Mouse (Mus musculus): ENCODE results near the gene Cxcr1. TPM values are rescaled to one million over a fixed set of nuclear protein-coding genes. Genes with fewer than 3 reads are reported as not detected.

The Cxcr1 gene
- polyA plus RNA-seq, 1 experiment from 2014 or later: not detected

DNA sequence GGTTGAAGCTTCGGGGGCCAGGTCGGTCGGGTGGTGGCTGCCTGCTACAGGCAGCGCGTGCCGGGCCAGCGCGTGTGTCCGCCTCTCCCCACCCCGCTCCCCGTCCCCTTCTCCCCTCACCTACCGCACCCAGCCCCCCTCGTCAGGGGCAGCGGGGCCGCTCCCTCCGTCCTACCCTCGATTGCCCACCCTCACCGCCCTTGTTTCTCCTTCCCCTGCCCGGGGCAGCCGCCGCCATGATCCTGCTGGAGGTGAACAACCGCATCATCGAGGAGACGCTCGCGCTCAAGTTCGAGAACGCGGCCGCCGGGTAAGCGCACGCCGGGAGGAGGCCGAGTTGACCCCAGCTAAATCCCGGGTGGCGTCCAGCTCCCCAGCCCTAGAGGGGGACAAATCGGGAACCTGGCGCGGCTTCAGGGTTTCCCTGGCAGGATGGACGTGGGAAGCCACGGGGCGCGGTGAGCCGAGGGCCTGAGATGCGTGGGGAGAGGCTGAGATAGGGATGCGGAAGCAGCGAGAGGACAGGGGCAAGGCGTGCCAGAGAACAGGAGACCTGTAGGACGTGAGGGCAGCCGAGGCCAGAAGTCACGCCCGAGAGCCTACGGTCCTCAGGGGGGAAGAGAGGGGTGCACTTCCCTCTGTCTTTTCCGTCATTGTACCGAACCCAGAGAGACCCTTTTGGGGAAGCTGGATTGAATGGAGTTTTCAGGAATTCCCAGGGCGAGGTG is 42.3 kb upstream of the Cxcr1 start:
- peaks cover 37% of the 10 kb centered on the region for H3K4me1 ChIP-seq (replicated peaks; ENCODE audit: insufficient read depth, low read length)
- no peaks in the 10 kb centered on the region for H3K36me3 ChIP-seq (ENCODE audit: insufficient read depth, low read length)
- peak overlapping the region; percentile 96 for H3K4me3 ChIP-seq (replicated peaks; ENCODE audit: low read depth, low read length)
- DNase-seq (ENCODE audit: low spot score) (peak; percentile 59), ATAC-seq (replicated peaks; ENCODE audit: low FRiP score, low read depth) (peak; percentile 45)
- WGBS: under 1% methylated on average over 46 of the region's 57 CpGs
- peak overlapping the region; percentile 94 for H3K27ac ChIP-seq
- H3K27me3 ChIP-seq (ENCODE audit: insufficient read depth, low read length): no peaks in the 10 kb centered on the region
- TF ChIP-seq CTCF (IDR thresholded peaks at IDR 0.05; ENCODE audit: low read depth): no peak
- H3K9ac ChIP-seq (ENCODE audit: low read depth, low read length): peak overlapping the region; percentile 96
- no peaks in the 10 kb centered on the region for H3K9me3 ChIP-seq (replicated peaks; ENCODE audit: low read length)
- peak overlapping the region; percentile 60 for H3K4me2 ChIP-seq (ENCODE audit: low read length)

DNA sequence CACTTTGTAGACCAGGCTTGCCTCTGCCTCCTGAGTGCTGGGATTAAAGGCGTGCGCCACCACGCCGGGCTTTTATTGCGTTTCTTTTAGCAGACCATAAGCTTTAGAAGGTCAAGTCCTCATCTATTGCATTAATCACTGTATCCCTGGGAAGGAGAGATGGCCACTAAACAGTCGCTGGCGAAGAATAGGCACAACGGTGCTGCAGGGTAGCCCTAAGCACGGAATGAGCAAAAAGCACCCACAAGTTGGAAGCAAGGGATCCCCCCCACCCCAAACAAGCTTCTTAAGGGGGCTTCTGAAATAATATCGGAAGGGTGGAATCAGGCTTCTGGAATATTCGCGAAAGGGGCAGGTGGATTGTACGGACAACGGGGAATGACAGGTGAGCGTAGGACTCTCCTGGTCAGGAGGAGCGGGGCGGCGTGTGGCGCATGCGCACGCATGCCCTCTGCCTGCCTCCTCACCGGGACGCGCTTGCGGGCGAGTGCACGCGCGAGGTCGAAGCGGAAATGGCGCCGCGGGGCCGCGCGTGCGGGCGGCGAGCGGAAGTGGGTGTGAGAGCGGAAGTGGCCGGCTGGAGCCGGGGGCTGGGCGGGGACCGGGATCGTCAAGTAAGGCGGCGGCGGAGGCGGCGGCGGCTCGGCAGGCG is 41.6 kb upstream of the Cxcr1 start, which contains the start of gene Arpc2:
Gene Arpc2 (plus strand): TSS at position 147 of the 652 bp plus-strand sequence.
- Histone ChIP-seq H3K27me3 (ENCODE audit: insufficient read depth, low read length) (no peaks in the 10 kb centered on the region), H3K4me1 (replicated peaks; ENCODE audit: insufficient read depth, low read length) (peaks cover 35% of the 10 kb centered on the region)

DNA sequence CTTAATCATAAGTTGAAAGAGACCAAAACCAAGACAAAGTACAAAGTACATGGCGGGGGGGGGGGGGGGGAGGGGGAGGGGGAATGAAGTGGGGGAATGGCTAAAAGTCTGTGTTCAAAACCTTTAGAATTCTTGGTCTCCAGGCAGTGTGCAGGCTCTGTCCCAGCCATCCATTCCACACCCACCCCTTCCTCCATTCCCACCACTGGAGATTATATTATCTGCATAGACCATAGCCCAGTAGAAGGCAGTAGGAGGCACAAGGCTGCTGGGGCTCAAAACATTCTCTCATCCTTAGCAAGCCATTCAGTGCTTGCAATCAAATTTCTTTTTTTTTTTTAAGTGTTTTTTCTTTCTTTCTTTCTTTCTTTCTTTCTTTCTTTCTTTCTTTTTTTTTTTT is 36.6 kb upstream of the Cxcr1 start:
- Histone ChIP-seq H3K36me3 (ENCODE audit: insufficient read depth, low read length) (no peaks in the 10 kb centered on the region), H3K4me3 (replicated peaks; ENCODE audit: low read depth, low read length) (no peak overlapping the region), H3K4me2 (ENCODE audit: low read length) (no peak overlapping the region), H3K4me1 (replicated peaks; ENCODE audit: insufficient read depth, low read length) (no peaks in the 10 kb centered on the region), H3K9ac (ENCODE audit: low read depth, low read length) (no peak overlapping the region), H3K27ac (no peak overlapping the region), H3K9me3 (replicated peaks; ENCODE audit: low read length) (no peaks in the 10 kb centered on the region), H3K27me3 (ENCODE audit: insufficient read depth, low read length) (no peaks in the 10 kb centered on the region)
- no peak for DNase-seq (ENCODE audit: low spot score)
- no peak for TF ChIP-seq CTCF (IDR thresholded peaks at IDR 0.05; ENCODE audit: low read depth)
- WGBS: 57% methylated on average over 1 of the region's 1 CpGs
- no peak for ATAC-seq (replicated peaks; ENCODE audit: low FRiP score, low read depth)

More for the DNA sequence above, 41.6 kb upstream of the Cxcr1 start, which contains the start of gene Arpc2:
- peak within 1 kb of the TSS; percentile 94 for H3K27ac ChIP-seq
- TF ChIP-seq CTCF (IDR thresholded peaks at IDR 0.05; ENCODE audit: low read depth): no peak
- no peaks in the 10 kb centered on the region for H3K36me3 ChIP-seq (ENCODE audit: insufficient read depth, low read length)
- DNase-seq (ENCODE audit: low spot score) (peak; percentile 96), ATAC-seq (replicated peaks; ENCODE audit: low FRiP score, low read depth) (peak; percentile 93)
- peak within 1 kb of the TSS; percentile 96 for H3K9ac ChIP-seq (ENCODE audit: low read depth, low read length)
- H3K4me2 ChIP-seq (ENCODE audit: low read length): peak within 1 kb of the TSS; percentile 60
- WGBS: under 1% methylated on average over 43 of the region's 55 CpGs
- peak within 1 kb of the TSS; percentile 96 for H3K4me3 ChIP-seq (replicated peaks; ENCODE audit: low read depth, low read length)
- H3K9me3 ChIP-seq (replicated peaks; ENCODE audit: low read length): no peaks in the 10 kb centered on the region

DNA sequence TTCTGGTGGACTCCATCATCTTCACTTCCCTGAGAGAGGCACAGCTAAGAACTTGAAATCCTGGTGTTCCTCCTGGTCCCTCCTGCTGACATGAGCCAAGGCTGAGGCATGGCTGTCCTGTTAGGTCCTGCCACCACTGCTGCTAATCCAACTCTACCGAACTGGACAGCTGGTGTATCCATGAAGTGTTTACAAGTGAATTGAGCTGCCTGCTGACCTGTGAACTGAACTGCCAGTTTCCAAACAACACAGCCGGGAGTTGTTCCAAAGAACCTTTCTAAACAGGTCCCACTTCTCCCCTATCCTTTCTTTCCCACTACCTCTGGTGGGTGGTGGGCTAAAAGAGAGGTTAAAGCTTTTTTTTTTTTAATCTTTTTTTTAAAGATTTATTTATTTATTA is 35.5 kb upstream of the Cxcr1 start:
- Histone ChIP-seq H3K9ac (ENCODE audit: low read depth, low read length) (no peak overlapping the region), H3K4me3 (replicated peaks; ENCODE audit: low read depth, low read length) (no peak overlapping the region), H3K4me1 (replicated peaks; ENCODE audit: insufficient read depth, low read length) (no peaks in the 10 kb centered on the region), H3K4me2 (ENCODE audit: low read length) (no peak overlapping the region), H3K36me3 (ENCODE audit: insufficient read depth, low read length) (no peaks in the 10 kb centered on the region), H3K27ac (no peak overlapping the region), H3K27me3 (ENCODE audit: insufficient read depth, low read length) (no peaks in the 10 kb centered on the region), H3K9me3 (replicated peaks; ENCODE audit: low read length) (no peaks in the 10 kb centered on the region)
- no peak for DNase-seq (ENCODE audit: low spot score)
- ATAC-seq (replicated peaks; ENCODE audit: low FRiP score, low read depth): no peak
- 46% methylated on average over 2 of the region's 2 CpGs for WGBS
- no peak for TF ChIP-seq CTCF (IDR thresholded peaks at IDR 0.05; ENCODE audit: low read depth)

DNA sequence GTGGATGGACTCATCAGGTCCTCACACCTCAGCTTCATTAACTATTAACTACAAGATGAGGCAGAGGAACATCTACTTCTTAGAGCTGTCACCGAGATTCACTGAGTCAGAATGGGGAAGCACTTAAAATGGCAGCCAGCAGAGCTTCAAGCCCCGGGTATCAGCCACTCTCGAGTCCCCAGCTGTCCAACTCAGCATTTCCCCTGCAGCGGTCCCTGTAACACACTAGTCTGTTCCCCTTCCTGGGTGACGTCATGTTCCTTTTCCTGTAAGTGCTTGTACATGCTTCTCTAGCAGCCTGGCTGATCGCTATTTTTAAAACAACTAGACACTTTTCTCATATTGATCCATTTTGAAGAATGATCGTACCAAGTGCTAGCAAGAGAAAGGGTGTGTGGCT is 32.9 kb upstream of the Cxcr1 start:
- no peak for TF ChIP-seq CTCF (IDR thresholded peaks at IDR 0.05; ENCODE audit: low read depth)
- H3K4me2 ChIP-seq (ENCODE audit: low read length): no peak overlapping the region
- H3K9me3 ChIP-seq (replicated peaks; ENCODE audit: low read length): no peaks in the 10 kb centered on the region
- no peaks in the 10 kb centered on the region for H3K4me1 ChIP-seq (replicated peaks; ENCODE audit: insufficient read depth, low read length)
- H3K27me3 ChIP-seq (ENCODE audit: insufficient read depth, low read length): no peaks in the 10 kb centered on the region
- peak; percentile 41 for DNase-seq (ENCODE audit: low spot score)
- H3K9ac ChIP-seq (ENCODE audit: low read depth, low read length): no peak overlapping the region
- ATAC-seq (replicated peaks; ENCODE audit: low FRiP score, low read depth): no peak
- no peak overlapping the region for H3K27ac ChIP-seq
- H3K36me3 ChIP-seq (ENCODE audit: insufficient read depth, low read length): no peaks in the 10 kb centered on the region
- 68% methylated on average over 7 of the region's 7 CpGs for WGBS
- H3K4me3 ChIP-seq (replicated peaks; ENCODE audit: low read depth, low read length): no peak overlapping the region

DNA sequence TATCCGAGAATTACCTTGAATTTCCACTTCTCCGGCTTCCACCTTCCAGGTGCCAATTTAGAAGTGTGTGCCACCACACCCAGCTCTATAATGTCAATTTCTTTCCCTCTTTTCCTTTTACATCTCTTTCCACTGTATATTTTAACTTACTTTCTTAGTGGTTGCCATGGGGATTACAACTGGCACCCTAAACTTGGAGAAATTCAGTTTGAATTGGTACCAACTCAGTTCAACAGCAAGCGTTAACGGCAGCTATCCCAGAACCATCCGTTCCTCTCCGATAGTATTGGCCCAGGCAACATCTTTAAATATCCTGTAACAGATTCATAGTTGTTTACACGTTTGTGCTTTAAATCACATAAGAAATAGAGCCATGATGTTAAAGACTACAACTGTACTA is 25.5 kb upstream of the Cxcr1 start:
- no peak overlapping the region for H3K4me2 ChIP-seq (ENCODE audit: low read length)
- H3K9ac ChIP-seq (ENCODE audit: low read depth, low read length): no peak overlapping the region
- WGBS: 90% methylated on average over 7 of the region's 7 CpGs
- H3K27me3 ChIP-seq (ENCODE audit: insufficient read depth, low read length): no peaks in the 10 kb centered on the region
- no peak for DNase-seq (ENCODE audit: low spot score)
- no peaks in the 10 kb centered on the region for H3K9me3 ChIP-seq (replicated peaks; ENCODE audit: low read length)
- TF ChIP-seq CTCF (IDR thresholded peaks at IDR 0.05; ENCODE audit: low read depth): no peak
- no peak overlapping the region for H3K27ac ChIP-seq
- H3K4me3 ChIP-seq (replicated peaks; ENCODE audit: low read depth, low read length): no peak overlapping the region
- no peak for ATAC-seq (replicated peaks; ENCODE audit: low FRiP score, low read depth)
- H3K4me1 ChIP-seq (replicated peaks; ENCODE audit: insufficient read depth, low read length): no peaks in the 10 kb centered on the region
- H3K36me3 ChIP-seq (ENCODE audit: insufficient read depth, low read length): no peaks in the 10 kb centered on the region
